Mouse (Mus musculus): ENCODE results near the gene Nudcd2. TPM values are rescaled to one million over a fixed set of nuclear protein-coding genes. Genes with fewer than 3 reads are reported as not detected.
A peak's percentile ranks its signal among the peaks of the same experiment; 100 is the strongest.

The Nudcd2 gene
- total and polyA plus RNA-seq, 2 experiments from 2014 or later: 22.4 to 62.4 TPM

- DNase-seq (ENCODE audit: low spot score) (peak; percentile 15), ATAC-seq (no peak; the same call in 1 of the 2 replicates)
- peak overlapping the region; percentile 78 for H3K9ac ChIP-seq (replicated peaks; ENCODE audit: low read length)
- 3% methylated on average over 19 of the region's 19 CpGs for WGBS
- H3K4me3 ChIP-seq (ENCODE audit: low read length): peak overlapping the region; percentile 90
- H3K4me2 ChIP-seq (ENCODE audit: low read depth, low read length): peak overlapping the region; percentile 92
- H3K36me3 ChIP-seq (ENCODE audit: insufficient read depth, low read length): no peaks in the 10 kb centered on the region; the same call in 1 of the 2 replicates
- no peak for TF ChIP-seq CTCF (IDR thresholded peaks at IDR 0.05; ENCODE audit: low read depth)
- peaks cover 6% of the 10 kb centered on the region for H3K4me1 ChIP-seq (ENCODE audit: insufficient read depth, low read length)
- H3K27ac ChIP-seq: peak overlapping the region; percentile 62; the same call in 1 of the 2 replicates
- no peaks in the 10 kb centered on the region for H3K9me3 ChIP-seq (ENCODE audit: low read length)
- no peaks in the 10 kb centered on the region for H3K27me3 ChIP-seq (ENCODE audit: insufficient read depth, low read length)
These were observed 21.2 kb downstream of the Nudcd2 start for GRCm38 (mm10) chr11:40754664-40755107.

- DNase-seq (ENCODE audit: low spot score) (peak; percentile 96), ATAC-seq (peak; percentile 99)
These were observed 21.7 kb downstream of the Nudcd2 start, which contains the start of gene Ccng1 for GRCm38 (mm10) chr11:40755109-40755627. Gene Ccng1 (minus strand): TSS chr11:40755311.

GRCm38 (mm10) chr11:40755968-40756367, 22.5 kb downstream of the Nudcd2 start:
- peak overlapping the region; percentile 92 for H3K4me2 ChIP-seq (ENCODE audit: low read depth, low read length)
- H3K9ac ChIP-seq (replicated peaks; ENCODE audit: low read length): no peak overlapping the region
- H3K4me3 ChIP-seq (ENCODE audit: low read length): no peak overlapping the region
- H3K36me3 ChIP-seq (ENCODE audit: insufficient read depth, low read length): no peaks in the 10 kb centered on the region
- H3K4me1 ChIP-seq (ENCODE audit: insufficient read depth, low read length): peaks cover 6% of the 10 kb centered on the region
- WGBS: 84% methylated on average over 8 of the region's 8 CpGs
- no peaks in the 10 kb centered on the region for H3K9me3 ChIP-seq (ENCODE audit: low read length)
- no peaks in the 10 kb centered on the region for H3K27me3 ChIP-seq (ENCODE audit: insufficient read depth, low read length)
- ATAC-seq: no peak
- TF ChIP-seq CTCF (IDR thresholded peaks at IDR 0.05; ENCODE audit: low read depth): no peak
- no peak overlapping the region for H3K27ac ChIP-seq
- DNase-seq (ENCODE audit: low spot score): no peak

More at GRCm38 (mm10) chr11:40755109-40755627, 21.7 kb downstream of the Nudcd2 start, which contains the start of gene Ccng1:
- no peaks in the 10 kb centered on the region for H3K27me3 ChIP-seq (ENCODE audit: insufficient read depth, low read length)
- peak within 1 kb of the TSS; percentile 90 for H3K4me3 ChIP-seq (ENCODE audit: low read length)
- peak within 1 kb of the TSS; percentile 78 for H3K9ac ChIP-seq (replicated peaks; ENCODE audit: low read length)
- no peaks in the 10 kb centered on the region for H3K9me3 ChIP-seq (ENCODE audit: low read length)
- peak within 1 kb of the TSS; percentile 62; the same call in 1 of the 2 replicates for H3K27ac ChIP-seq
- peaks cover 6% of the 10 kb centered on the region for H3K4me1 ChIP-seq (ENCODE audit: insufficient read depth, low read length)
- no peaks in the 10 kb centered on the region for H3K36me3 ChIP-seq (ENCODE audit: insufficient read depth, low read length)
- TF ChIP-seq CTCF (IDR thresholded peaks at IDR 0.05; ENCODE audit: low read depth): no peak
- WGBS: under 1% methylated on average over 25 of the region's 25 CpGs
- peak within 1 kb of the TSS; percentile 92 for H3K4me2 ChIP-seq (ENCODE audit: low read depth, low read length)

GRCm38 (mm10) chr11:40759896-40760295, 26.4 kb downstream of the Nudcd2 start:
- no peak overlapping the region for H3K4me2 ChIP-seq (ENCODE audit: low read depth, low read length)
- whole genome bisulfite sequencing: 65% methylated on average over 8 of the region's 8 CpGs
- H3K4me3 ChIP-seq (ENCODE audit: low read length): no peak overlapping the region
- H3K27me3 ChIP-seq (ENCODE audit: insufficient read depth, low read length): no peaks in the 10 kb centered on the region
- no peaks in the 10 kb centered on the region for H3K4me1 ChIP-seq (ENCODE audit: insufficient read depth, low read length)
- ATAC-seq: no peak
- H3K9me3 ChIP-seq (ENCODE audit: low read length): no peaks in the 10 kb centered on the region
- H3K27ac ChIP-seq: no peak overlapping the region
- no peaks in the 10 kb centered on the region for H3K36me3 ChIP-seq (ENCODE audit: insufficient read depth, low read length)
- TF ChIP-seq CTCF (IDR thresholded peaks at IDR 0.05; ENCODE audit: low read depth): no peak
- no peak for DNase-seq (ENCODE audit: low spot score)
- H3K9ac ChIP-seq (replicated peaks; ENCODE audit: low read length): no peak overlapping the region

GRCm38 (mm10) chr11:40763395-40763794, 29.9 kb downstream of the Nudcd2 start:
- Histone ChIP-seq H3K9ac (replicated peaks; ENCODE audit: low read length) (no peak overlapping the region), H3K27ac (no peak overlapping the region), H3K4me1 (ENCODE audit: insufficient read depth, low read length) (no peaks in the 10 kb centered on the region), H3K27me3 (ENCODE audit: insufficient read depth, low read length) (no peaks in the 10 kb centered on the region), H3K36me3 (ENCODE audit: insufficient read depth, low read length) (no peaks in the 10 kb centered on the region), H3K4me3 (ENCODE audit: low read length) (no peak overlapping the region), H3K4me2 (ENCODE audit: low read depth, low read length) (no peak overlapping the region), H3K9me3 (ENCODE audit: low read length) (no peaks in the 10 kb centered on the region)
- WGBS: 39% methylated on average over 2 of the region's 2 CpGs
- DNase-seq (ENCODE audit: low spot score) (no peak), ATAC-seq (no peak)
- TF ChIP-seq CTCF (IDR thresholded peaks at IDR 0.05; ENCODE audit: low read depth): peak; percentile 55

- Histone ChIP-seq H3K9me3 (ENCODE audit: low read length) (no peaks in the 10 kb centered on the region), H3K27ac (no peak overlapping the region), H3K4me1 (ENCODE audit: insufficient read depth, low read length) (no peaks in the 10 kb centered on the region), H3K4me3 (ENCODE audit: low read length) (no peak overlapping the region), H3K9ac (replicated peaks; ENCODE audit: low read length) (no peak overlapping the region), H3K36me3 (ENCODE audit: insufficient read depth, low read length) (no peaks in the 10 kb centered on the region), H3K27me3 (ENCODE audit: insufficient read depth, low read length) (no peaks in the 10 kb centered on the region), H3K4me2 (ENCODE audit: low read depth, low read length) (no peak overlapping the region)
- TF ChIP-seq CTCF (IDR thresholded peaks at IDR 0.05; ENCODE audit: low read depth): no peak
- 83% methylated on average over 4 of the region's 4 CpGs for WGBS
- DNase-seq (ENCODE audit: low spot score) (no peak), ATAC-seq (no peak)
These were observed 31.2 kb downstream of the Nudcd2 start for GRCm38 (mm10) chr11:40764690-40765089.

Data from hindbrain, postnatal 0 days (tissue).